Mouse (Mus musculus): ENCODE results near the gene D230025D16Rik.

The D230025D16Rik gene

GRCm38 (mm10) chr8:105237442-105238142 lies 12.6 kb downstream of the D230025D16Rik start:
- no peak for DNase-seq (ENCODE audit: inconsistent ontology term)

- DNase-seq (ENCODE audit: inconsistent ontology term) = no peak
Observed at GRCm38 (mm10) chr8:105241016-105241415, 16.1 kb downstream of the D230025D16Rik start.

GRCm38 (mm10) chr8:105251954-105252353 lies 27.0 kb downstream of the D230025D16Rik start:
- no peak for DNase-seq (ENCODE audit: inconsistent ontology term)

GRCm38 (mm10) chr8:105252680-105253537 lies 28.0 kb downstream of the D230025D16Rik start:
- DNase-seq (ENCODE audit: inconsistent ontology term) = no peak

GRCm38 (mm10) chr8:105253766-105254151 lies 28.8 kb downstream of the D230025D16Rik start:
- DNase-seq (ENCODE audit: inconsistent ontology term) = peak; percentile 11

GRCm38 (mm10) chr8:105254152-105254965 lies 29.4 kb downstream of the D230025D16Rik start:
- peak; percentile 89 for DNase-seq (ENCODE audit: inconsistent ontology term)

GRCm38 (mm10) chr8:105254966-105255350 lies 30.0 kb downstream of the D230025D16Rik start, which contains the start of gene B3gnt9:
TSS of gene B3gnt9 (minus strand) at chr8:105255153.
- no peak for DNase-seq (ENCODE audit: inconsistent ontology term)

GRCm38 (mm10) chr8:105257318-105258114 lies 32.6 kb downstream of the D230025D16Rik start:
- DNase-seq (ENCODE audit: inconsistent ontology term) = no peak

GRCm38 (mm10) chr8:105258911-105259720 lies 34.2 kb downstream of the D230025D16Rik start:
- peak; percentile 18 for DNase-seq (ENCODE audit: inconsistent ontology term)

GRCm38 (mm10) chr8:105259721-105260320 lies 34.9 kb downstream of the D230025D16Rik start:
- DNase-seq (ENCODE audit: inconsistent ontology term) = peak; percentile 69

GRCm38 (mm10) chr8:105260371-105261099 lies 35.6 kb downstream of the D230025D16Rik start:
- DNase-seq (ENCODE audit: inconsistent ontology term) = no peak

GRCm38 (mm10) chr8:105261326-105261980 lies 36.5 kb downstream of the D230025D16Rik start:
- DNase-seq (ENCODE audit: inconsistent ontology term) = no peak

GRCm38 (mm10) chr8:105263244-105263912 lies 38.4 kb downstream of the D230025D16Rik start:
- no peak for DNase-seq (ENCODE audit: inconsistent ontology term)

- DNase-seq (ENCODE audit: inconsistent ontology term) = peak; percentile 84
Observed at GRCm38 (mm10) chr8:105264024-105264982, 39.4 kb downstream of the D230025D16Rik start, which contains the start of the genes Tradd and Fbxl8. TSS of gene Tradd (minus strand) at chr8:105264609. TSS of gene Fbxl8 (plus strand) at chr8:105264648.

- DNase-seq (ENCODE audit: inconsistent ontology term) = peak; percentile 37
Observed at GRCm38 (mm10) chr8:105265128-105265527, 40.2 kb downstream of the D230025D16Rik start.

- no peak for DNase-seq (ENCODE audit: inconsistent ontology term)
Observed at GRCm38 (mm10) chr8:105266775-105267174, 41.8 kb downstream of the D230025D16Rik start.

All from Muller cell, postnatal 12 days (primary cell).